Mouse (Mus musculus) ovary, postnatal 14 days (tissue): Measurements from ENCODE around the gene Icam5.
"Not testable (repeated sequence)": the region's sequence is repeated elsewhere in the genome, so short reads cannot be mapped to it uniquely, and the experiment has no call there.

Source experiments
- DNase-seq: peaks from one replicate; pipeline ENCODE4 v3.0.0; 2022; ENCODE audit warnings: low spot score

Gene Icam5

DNA sequence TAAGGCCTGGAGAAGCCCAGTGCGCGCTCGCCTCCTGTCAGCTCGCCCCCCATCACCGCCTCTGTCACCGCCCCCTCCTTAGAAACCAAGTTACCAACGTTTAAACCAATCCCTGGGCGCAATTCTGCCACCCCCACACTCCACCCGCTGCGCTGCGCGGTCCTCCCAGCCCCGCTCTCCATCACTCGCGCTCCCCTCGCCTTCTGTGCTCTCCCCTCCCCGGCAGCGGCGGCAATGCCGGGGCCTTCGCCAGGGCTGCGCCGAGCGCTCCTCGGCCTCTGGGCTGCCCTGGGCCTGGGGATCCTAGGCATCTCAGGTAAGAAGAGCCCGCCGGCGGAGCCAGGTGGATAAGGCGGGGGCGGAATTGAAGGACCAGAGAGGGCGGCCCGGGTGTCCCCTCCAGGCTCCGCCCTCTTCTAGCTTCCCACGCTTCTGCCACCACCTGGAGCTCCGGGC is at the start of gene Icam5:
Gene Icam5, plus strand, starts transcription at position 178 of the 456 bp plus-strand sequence.
- no peak for DNase-seq

DNA sequence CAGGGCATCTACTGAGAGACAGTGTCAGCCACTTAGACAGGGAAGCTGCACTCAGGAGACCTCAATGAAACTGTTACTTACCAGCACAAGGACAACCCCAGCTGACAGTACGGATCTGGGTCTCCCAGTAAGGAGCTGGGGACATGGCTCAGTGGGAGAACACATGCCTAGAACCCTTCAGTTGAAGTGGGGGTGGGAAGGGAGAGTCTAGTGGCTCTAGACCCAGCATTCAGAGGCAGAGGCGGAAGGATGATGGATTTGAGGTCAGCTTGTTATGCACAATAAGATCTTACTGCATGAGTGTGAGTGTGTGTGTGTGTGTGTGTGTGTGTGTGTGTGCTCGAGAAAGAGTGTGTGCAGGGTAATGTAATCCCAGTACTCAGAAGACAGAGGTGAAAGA is 49.7 kb upstream of the Icam5 start:
- no peak for DNase-seq

DNA sequence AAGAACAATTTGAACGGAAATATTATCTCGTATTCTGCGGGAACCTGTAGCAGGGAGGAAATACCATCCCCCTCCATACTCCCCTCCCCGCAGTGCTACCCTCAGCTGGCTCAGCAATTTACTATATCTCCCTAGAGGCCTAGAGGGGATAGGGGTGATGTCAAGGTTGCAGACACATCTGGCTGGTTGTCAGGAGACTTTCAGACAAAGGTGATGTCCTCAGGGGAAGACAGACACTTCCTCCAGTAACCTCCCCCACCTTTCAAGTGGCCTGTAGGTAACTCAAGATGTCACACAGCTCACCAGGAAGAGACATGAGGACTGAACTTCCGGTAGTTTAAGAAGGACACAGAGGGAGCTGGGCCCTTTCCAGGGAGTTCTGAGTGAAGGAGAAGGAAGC is 48.7 kb upstream of the Icam5 start:
- no peak for DNase-seq

DNA sequence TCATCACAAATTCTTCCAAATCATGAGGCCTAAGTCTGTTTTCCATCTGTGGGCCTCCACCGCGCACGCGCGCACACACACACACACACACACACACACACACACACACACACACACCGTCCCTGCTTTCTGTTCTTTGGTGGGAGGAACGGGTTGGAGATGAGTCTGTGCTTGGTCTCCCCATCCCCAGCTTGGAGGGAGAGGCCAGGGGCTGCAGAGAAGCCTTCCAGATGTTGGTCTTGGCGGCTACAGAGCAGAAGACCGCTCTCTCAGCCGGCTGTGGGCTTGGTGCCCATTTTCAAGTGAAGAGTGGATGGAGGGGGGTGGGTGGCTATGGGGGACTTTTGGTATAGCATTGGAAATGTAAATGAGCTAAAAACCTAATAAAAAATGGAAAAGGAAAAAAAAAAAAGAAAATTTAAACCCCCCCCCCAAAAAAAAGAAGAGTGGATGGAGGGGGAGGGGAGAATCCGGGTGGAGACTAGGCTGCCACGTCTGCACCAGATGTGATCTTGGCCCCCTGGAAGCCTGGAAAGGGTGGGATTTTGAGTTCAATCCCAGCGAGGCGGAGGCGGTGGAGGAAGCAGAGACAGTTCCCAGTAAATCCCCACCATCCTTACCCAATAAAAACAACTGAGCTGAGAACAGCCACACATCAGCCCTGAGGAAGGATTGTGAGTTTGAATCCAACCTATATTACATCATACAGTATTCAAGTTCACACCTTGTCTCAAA is 44.8 kb upstream of the Icam5 start:
- DNase-seq = no peak

DNA sequence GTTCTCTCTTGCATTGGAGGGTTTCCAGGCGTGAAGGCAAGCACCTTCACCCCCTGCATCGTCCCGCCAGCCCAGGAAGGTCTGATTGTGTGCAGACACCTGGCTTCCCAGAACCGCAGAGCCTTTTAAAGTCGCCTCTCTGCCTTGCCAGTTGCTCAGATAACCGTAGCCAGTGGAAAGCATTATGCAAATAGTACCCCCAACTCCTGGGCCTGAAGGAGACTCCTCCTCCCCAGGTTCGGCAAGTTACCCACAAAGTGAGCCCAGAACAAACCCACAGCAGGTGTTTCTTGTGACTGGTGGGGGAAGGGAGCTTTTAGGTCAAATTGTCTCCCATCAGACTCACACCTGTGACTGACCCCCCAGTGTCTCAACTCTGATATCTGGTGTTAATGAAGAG is 43.9 kb upstream of the Icam5 start:
- no peak for DNase-seq

DNA sequence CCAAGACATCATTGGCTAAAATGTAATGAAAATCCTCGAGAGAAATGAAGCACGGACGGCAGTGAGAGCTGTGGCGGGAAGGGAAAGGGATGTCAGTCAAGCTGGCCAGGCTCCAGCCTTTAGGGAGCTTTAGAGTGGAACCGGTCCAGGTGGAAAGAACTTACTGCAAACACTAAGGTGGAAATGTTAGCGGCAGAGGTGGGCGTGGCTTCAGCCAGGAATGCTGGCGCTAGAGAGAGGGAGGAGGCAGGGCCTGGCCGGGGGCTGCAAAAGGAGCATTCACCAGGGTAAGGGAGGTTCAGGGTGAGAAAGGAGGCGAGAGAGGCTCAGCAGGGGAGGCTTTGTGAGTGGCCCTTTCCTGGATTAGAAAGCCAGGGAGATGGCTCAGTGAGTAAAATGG is 41.0 kb upstream of the Icam5 start:
- DNase-seq = no peak

DNA sequence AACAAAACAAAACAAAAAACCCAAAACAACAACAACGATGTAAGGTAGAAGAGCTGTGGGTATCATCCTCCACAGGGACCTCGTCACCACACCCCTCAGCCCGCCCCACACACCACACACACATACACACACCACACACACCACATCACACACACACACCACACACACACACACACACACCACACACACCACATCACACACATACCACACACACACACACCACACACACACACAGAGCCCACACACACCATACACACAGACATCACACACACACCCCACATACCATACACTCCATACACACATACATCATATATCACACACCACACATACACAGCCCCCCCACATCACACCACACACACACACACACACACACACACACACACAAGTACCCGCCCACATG is 40.3 kb upstream of the Icam5 start:
- DNase-seq = no peak

DNA sequence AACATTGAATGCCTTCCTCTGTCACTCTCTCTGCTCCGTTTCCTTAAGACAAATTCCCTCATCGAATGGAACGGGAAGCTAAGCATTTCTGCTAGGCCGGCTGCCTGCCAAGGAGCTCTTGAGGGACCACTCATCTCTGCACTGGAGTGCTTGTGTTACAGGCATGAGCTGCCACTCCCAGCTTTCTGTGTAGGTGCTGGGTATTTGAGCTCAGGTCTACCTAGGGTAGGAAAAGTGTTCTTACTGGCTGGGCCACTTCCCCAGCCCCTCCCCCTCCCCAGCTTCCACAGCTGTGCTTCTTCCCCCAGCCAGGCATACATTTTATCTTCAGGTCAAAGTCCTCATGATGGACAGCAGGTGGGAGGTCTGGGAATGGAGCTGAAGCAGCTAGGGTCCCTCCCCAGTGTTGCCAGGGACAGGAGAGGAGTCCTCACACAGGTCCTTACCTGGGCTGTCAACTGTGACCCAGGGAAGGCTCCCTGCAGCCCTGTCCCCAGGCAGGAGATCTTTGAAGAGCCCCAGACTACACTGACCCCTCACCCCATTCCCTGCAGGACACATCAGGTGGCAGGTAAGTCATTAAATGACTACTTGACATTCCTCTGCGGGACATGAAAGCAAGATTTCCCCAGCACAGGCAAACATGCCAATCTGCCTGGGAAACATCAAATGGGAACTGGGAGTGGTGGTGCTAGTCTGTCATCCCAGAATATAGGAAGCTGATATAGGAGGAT is 38.5 kb upstream of the Icam5 start:
- DNase-seq = no peak

DNA sequence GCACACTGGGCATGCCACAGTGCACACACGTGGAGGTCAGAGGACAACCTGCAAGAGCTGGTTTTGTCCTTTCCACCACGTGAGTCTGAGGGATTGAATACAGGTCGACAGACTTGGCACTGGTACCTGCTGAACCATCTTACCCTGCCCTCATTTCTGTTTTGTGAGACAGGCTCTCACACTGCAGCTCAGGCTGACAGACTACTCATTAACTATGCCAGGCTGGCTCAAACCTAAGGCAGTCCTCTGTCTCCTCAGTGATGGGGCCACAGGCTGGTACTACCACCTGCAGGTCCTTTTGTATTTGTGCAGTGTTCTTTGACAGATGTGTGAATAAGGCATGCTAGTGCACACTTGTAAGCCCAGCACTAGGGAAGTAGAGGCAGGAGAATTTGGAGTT is 36.8 kb upstream of the Icam5 start:
- no peak for DNase-seq

DNA sequence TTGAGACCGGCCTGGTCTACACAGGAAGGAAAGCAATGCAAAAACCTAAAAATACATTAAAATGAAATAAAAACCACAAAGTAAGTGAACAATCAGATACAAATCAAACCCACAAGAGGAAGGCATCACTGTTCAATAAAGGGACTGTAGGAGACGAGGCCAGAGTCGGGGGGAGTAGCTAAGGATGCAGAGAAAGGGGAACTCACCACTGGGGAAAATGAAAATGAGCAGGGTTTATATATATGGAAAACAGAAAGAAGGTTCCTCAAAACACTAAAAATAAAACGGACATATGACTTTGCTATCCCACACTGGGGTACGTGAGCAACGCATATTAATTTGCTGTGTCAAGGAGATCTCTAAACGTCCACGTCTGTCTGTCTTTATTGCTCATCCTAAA is 34.8 kb upstream of the Icam5 start:
- no peak for DNase-seq

DNA sequence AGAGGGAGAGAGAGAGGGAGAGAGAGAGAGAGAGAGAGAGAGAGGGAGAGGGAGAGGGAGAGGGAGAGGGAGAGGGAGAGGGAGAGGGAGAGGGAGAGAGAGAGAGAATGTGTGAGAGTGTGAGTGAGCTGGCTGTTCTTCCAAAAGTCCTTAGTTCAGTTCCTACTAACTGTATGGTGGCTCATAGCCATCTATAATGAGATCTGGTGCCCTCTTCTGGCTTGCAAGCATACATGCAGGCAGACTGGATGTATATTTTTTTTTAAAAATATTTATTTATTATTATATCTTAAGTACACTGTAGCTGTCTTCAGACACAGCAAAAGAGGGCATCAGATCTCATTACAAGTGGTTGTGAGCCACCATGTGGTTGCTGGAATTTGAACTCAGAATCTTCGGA is 33.5 kb upstream of the Icam5 start:
- DNase-seq = not testable (repeated sequence)

DNA sequence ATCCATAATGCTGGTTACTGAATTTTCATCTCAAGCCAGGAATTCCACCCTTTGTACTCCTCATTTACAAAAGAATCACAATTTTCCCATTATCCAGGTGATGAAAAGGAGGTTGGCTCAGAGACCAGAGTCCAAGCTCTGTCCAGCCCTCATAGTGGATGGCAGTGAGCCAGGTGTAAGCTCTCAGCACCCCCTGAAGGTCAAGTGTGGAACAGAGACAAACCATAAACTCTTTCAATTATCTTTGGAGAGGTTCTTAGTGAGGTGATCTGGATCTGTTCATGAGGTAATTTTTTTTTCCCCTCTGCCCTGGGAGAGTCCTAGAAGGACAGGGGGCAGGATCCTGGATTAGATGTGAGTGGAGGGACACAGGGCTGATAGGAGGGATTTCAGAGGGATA is 31.1 kb upstream of the Icam5 start:
- no peak for DNase-seq

DNA sequence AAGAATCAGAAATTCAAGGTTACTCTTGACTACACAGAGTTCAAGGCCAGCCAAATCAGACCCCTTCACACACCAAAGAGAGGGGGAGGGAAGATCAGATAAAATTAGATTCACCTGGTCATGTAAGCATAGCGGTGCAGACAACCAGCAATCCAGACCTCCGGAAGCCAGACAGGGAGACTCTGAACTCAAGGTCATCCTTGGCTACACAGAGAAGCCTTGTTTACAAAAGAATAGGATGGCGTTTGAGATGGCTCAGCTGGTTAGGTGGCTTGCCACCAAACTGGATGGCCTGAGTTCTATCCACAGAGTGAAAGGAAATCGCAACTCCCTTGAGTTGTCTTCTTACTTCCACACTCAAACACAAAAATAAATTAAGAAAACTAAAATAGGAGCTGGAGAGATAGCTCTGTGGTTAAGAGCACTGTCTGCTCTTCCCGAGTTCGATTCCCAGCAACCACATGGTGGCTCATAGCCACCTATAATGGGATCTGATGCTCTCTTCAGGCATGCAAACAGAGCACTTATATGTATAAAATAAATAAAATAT is 30.1 kb upstream of the Icam5 start:
- DNase-seq = no peak

DNA sequence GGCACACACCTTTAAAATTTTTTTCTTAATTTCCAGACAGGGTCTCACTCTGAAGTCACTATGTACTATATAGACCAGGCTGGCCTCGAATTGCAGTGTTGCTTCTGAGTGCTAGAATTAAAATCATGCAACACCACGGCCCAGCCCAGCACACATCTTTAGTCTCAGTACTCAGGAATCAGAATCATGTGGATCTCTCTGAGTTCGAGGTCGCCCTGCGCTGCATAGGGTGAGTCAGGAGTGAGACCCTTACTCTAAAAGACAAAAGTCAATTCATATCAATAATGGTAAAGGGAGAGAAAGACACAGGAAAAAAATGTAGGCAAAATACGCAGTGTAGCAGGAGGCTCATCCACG is 29.6 kb upstream of the Icam5 start:
- DNase-seq = no peak

DNA sequence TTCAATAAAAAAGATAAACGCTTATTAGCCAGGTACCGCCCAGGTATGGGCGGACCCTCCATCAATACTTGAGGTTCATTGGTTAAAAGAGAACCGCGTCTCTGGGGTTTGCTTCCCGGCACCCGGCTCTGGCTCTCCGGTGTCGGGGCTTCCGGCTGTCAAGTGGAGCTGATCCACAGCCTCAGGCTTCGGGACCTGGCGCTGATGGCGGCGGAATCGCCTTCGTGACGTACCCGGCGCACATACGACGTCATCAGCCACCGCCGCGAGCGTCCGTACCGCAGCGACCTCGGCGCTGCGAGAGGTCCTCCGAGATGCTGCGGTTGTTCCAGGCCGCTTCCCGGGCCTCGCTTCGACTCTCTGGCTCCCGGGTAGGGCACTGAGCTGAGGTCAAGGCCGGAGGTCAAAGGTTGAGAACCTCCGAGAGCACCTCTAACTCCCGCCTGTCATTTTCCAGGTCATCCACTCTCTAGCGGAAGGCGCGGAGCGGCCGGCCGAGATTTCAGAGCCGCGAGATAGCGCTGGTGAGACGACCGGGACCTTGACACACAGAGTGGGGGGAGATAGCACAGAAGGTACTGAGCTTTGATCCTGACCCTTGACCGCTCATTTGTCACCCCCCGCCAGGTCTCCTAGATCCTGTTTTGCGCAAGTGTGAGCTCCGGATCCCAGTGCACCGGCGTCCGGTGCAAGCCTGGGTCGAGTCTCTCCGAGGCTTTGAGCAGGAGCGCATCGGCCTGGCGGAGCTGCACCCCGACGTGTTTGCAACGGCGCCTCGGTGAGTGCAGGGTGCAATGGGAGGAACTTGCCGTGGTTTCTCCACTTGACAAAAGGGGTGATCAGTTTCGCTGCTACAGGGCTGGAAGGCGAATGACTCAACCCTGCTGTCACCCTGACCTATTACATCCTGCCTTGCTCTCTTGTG is 29.0 kb upstream of the Icam5 start, which contains the start of gene Mrpl4:
Gene Mrpl4, plus strand, starts transcription at position 112 of the 925 bp plus-strand sequence.
- DNase-seq = peak; percentile 87

DNA sequence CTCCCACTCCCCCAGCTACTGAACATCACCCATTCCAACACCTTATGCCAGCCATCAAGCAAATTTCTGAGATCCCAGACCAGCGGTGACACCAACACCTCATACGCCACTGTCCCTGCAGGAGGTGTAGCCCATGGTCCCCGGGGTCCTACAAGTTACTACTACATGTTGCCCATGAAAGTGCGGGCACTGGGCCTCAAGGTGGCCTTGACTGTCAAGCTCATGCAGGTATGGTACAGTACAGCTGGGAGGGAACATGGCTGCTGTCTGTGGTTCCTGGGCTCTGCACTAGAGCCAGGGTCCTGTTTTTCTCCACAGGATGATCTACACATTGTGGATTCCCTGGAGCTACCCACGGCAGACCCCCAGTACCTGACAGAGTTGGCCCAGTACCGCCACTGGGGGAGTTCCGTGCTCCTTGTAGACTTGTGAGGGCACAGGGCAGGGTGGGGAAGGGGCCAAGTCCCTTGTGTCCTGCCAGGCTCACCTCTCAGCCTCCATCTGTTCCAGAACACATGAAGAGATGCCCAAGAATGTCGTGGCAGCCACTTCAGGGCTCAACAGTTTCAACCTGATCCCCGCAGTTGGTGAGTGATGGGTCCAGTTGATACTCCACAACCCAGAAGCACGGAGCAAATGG is 24.4 kb upstream of the Icam5 start:
- no peak for DNase-seq

DNA sequence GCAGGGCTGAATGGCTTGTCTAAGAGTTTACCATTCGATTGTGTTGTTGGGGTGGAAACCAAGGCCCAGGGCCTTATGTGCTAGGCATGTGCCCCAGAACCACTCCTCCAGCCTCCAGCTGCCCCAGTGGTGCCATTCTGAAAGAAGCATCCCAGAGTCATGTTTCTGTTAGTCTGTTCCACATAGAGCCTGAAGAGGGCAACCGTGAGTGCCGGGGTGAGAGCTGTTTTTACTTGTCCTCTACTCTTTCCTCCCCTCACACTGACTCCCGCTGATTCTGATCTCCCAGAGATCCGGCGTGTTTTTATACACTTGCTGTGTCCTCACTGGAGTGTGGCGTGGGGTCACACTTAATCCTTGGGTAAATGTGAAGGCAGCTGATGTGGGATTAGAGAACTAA is 23.9 kb upstream of the Icam5 start:
- no peak for DNase-seq

DNA sequence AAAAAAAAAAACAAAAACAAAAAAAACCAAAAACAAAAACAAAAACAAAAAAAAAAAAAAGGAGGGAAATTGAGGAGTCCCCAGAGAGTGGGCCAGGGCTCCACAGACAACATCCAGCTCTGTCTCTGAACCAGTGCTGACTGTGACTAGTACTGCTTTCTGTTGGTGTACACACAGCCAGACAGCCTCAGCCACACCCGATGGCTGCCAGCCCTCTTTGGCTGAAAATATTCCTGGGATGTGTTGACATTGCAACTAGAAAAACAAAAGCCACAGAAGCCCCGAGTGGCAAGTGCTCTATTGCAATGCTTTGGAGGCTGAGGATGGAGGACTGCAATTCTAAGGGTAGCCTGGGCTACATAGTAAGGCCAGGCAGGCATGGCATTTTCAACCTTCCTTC is 21.5 kb upstream of the Icam5 start:
- DNase-seq = no peak

DNA sequence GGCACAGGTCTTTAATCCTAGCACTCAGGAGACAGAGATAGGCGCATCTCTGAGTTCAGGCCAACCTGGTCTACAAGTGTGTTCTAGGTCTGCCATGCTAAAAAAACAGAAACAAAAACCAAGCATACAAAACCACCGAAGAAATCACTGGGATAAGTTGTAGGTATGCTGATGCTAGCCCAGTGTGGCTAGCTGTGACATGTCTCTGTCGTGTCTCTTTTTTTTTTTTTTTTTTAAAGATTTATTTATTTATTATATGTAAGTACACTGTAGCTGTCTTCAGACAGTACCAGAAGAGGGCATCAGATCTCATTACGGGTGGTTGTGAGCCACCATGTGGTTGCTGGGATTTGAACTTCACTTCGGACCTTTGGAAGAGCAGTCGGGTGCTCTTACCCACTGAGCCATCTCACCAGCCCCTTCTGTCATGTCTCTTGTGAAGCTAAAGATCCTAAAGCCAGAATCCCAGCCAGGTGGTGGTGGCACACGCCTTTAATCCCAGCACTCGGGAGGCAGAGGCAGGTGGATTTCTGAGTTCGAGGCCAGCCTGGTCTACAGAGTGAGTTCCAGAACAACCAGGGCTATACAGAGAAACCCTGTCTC is 20.8 kb upstream of the Icam5 start:
- not testable (repeated sequence) for DNase-seq

DNA sequence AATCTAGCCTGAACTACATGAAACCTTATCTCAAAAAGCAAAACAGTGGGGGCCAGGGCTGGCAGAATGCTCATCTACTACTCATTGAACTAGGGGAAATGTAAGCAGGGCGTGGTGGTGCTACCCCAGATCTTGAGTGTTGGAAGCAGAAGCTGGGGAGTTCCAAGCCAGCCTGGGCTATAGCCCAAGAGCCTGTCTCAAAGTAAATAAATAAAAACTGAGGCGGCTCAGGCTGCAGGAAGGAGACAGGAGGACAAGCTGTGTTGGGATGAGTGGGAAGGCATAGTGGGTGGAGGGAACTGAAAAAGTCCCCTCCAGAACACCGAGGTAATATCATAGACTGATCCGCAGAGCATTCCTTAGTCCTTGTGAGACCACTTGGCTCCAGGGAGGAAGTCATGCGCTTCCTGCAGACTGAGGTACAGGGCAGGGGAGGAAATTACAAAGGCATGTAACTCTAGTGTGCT is 20.0 kb upstream of the Icam5 start:
- DNase-seq = no peak

DNA sequence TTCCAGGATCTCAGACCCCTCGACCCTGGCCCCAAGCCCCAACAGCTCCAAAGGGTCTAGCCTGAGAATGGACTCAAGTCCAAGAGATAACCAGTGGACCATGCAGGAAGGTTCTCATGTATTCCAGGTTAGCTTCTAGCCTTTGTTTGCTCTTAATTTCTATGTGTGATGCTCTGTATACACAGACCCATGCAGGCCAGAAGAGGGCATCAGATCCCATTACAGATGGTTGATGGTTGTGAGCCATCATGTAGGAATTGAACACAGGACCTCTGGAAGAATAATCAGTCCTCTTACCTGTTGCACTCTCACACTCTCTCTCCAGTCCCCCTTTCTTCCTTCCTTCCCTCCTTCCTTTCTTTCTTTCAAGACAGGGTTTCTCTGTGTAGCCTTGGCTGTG is 19.5 kb upstream of the Icam5 start:
- no peak for DNase-seq
